Mouse (Mus musculus) ES-E14 (cell line): Measurements from ENCODE around the gene Map4. TPM values are rescaled to one million over a fixed set of nuclear protein-coding genes. Genes with fewer than 3 reads are reported as not detected.

Source experiments
- DNase-seq: peaks from one replicate; pipeline ENCODE4 v3.0.0-alpha.2; 2013; ENCODE audit warnings: low read depth, low spot score
- H3K27ac ChIP-seq: 2 replicates; pipeline ENCODE4 v1.5.1; 2012; ENCODE audit warnings: low read depth, mild to moderate bottlenecking, low read length, moderate library complexity, mixed read lengths; ENCODE audit not compliant: poor library complexity, insufficient read depth, severe bottlenecking
- H3K36me3 ChIP-seq: 2 replicates; pipeline ENCODE4 v1.6.1; 2012; ENCODE audit warnings: mild to moderate bottlenecking, low read length, moderate library complexity, mixed read lengths; ENCODE audit not compliant: control insufficient read depth, poor library complexity, insufficient read depth, severe bottlenecking
- H3K4me1 ChIP-seq, 2 experiments: fragments of 150-350 bp in 1 of 2; sonication (generic) in 1 of 2; 2 replicates each; pipeline ENCODE4 v1.6.1; 2012; ENCODE audit warnings: low read length in 2 of 2, mild to moderate bottlenecking in 1 of 2, mixed read lengths in 1 of 2; ENCODE audit not compliant: control insufficient read depth in 2 of 2, insufficient read depth in 2 of 2, poor library complexity in 1 of 2
- H3K4me3 ChIP-seq, 2 experiments: fragments of 150-350 bp in 1 of 2; sonication (generic) in 1 of 2; 2 replicates each; pipeline ENCODE4 v1.5.1; 2012; ENCODE audit warnings: low read length in 2 of 2, low read depth in 1 of 2, mild to moderate bottlenecking in 1 of 2, mixed read lengths in 1 of 2; ENCODE audit not compliant: insufficient read depth in 1 of 2, poor library complexity in 1 of 2, severe bottlenecking in 1 of 2
- H3K9ac ChIP-seq: 2 replicates; pipeline ENCODE4 v1.6.1; 2012; ENCODE audit warnings: low read depth, mild to moderate bottlenecking, low read length, mixed read lengths; ENCODE audit not compliant: poor library complexity, insufficient read depth, severe bottlenecking
- H3K9me3 ChIP-seq: fragments of 150-350 bp; sonication (generic); 2 replicates; pipeline ENCODE4 v1.6.1; 2012; ENCODE audit warnings: low read depth, mild to moderate bottlenecking, low read length; ENCODE audit not compliant: control insufficient read depth, insufficient read depth
- CHD2 ChIP-seq: IDR thresholded peaks from 2 replicates; pipeline ENCODE4 v1.6.1; 2014; ENCODE audit warnings: mild to moderate bottlenecking, low read depth, low read length, inconsistent platforms
- HCFC1 ChIP-seq: IDR thresholded peaks from 2 replicates; pipeline ENCODE4 v1.6.1; 2012; ENCODE audit warnings: low read length, inconsistent platforms, borderline replicate concordance; ENCODE audit not compliant: insufficient read depth
- MAFK ChIP-seq: IDR thresholded peaks from 2 replicates; pipeline ENCODE4 v1.6.1; 2014; ENCODE audit warnings: mild to moderate bottlenecking, low read depth, low read length, inconsistent platforms; ENCODE audit not compliant: insufficient read depth
- ZC3H11A ChIP-seq: IDR thresholded peaks from 2 replicates; pipeline ENCODE4 v1.6.1; 2012; ENCODE audit warnings: low read depth, mild to moderate bottlenecking, inconsistent platforms, low read length, borderline replicate concordance
- ZNF384 ChIP-seq: IDR thresholded peaks from 2 replicates; pipeline ENCODE4 v1.6.1; 2012; ENCODE audit warnings: low read depth, low read length, inconsistent platforms
- in situ Hi-C, 2 experiments: fragments of 600-800 bp; cut with MboI; formaldehyde crosslinking; loops; one replicate each; pipeline ENCODE4 v1.15.1; 2025; ENCODE audit warnings: low sequenced_read_pairs in 2 of 2, inconsistent platforms in 1 of 2; ENCODE audit not compliant: unreplicated experiment in 2 of 2
- total RNA-seq: library from RNA; depleted of rRNA; stranded (reverse); fragments of 300-350 nt; gene quantifications from 2 replicates; pipeline ENCODE4 v1.2.3, GENCODE M21; 2012

Map4 gene
- total RNA-seq, 1 experiment, result 61.4 TPM

- Histone ChIP-seq H3K9ac (no peak overlapping the region), H3K36me3 (no peaks in the 10 kb centered on the region), H3K4me3 (no peak overlapping the region), H3K4me1 (peaks cover 0 to 4% of the 10 kb centered on the region in 2 experiments; a peak in 1 of 4 replicates), H3K27ac (no peak overlapping the region), H3K9me3 (no peaks in the 10 kb centered on the region)
- TF ChIP-seq HCFC1, result no peak
- no peak for TF ChIP-seq ZC3H11A
- TF ChIP-seq ZNF384, result no peak
- no peak for TF ChIP-seq CHD2
- no peak for TF ChIP-seq MAFK
- DNase-seq, result no peak
- in situ Hi-C loops, result no loop called here
These were observed 2.1 kb upstream of the Map4 start for GRCm38 (mm10) chr9:109929131-109929530.

DNA sequence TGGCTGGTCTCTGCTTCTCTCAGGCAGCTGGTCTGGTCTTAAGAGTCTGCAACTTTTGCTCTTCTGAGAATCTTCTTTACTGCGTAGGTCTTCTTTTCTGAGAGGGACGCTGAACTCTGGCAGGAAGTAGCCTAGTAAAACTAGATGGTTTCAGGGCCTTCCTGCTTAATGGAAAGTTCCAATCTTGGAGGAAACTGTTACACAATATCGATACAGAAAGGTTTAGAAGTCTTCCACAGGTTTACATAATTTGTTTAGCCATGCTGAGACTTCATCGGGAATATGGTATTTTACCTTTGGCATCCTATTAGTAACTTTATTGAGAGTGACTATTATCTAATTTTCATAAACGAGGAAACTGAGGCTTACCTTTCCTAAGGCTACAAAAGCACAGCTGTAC lies 1.2 kb upstream of the Map4 start:
- in situ Hi-C loops, result no loop called here
- no peak overlapping the region for H3K4me3 ChIP-seq
- peaks cover 0 to 2% of the 10 kb centered on the region in 2 experiments; a peak in 1 of 4 replicates for H3K4me1 ChIP-seq
- no peaks in the 10 kb centered on the region for H3K36me3 ChIP-seq
- H3K9ac ChIP-seq, result no peak overlapping the region
- DNase-seq, result no peak
- TF ChIP-seq CHD2 (no peak), ZNF384 (no peak), MAFK (no peak), ZC3H11A (no peak), HCFC1 (no peak)
- no peaks in the 10 kb centered on the region for H3K9me3 ChIP-seq
- no peak overlapping the region for H3K27ac ChIP-seq

- Histone ChIP-seq H3K4me1 (peaks cover 0 to 2% of the 10 kb centered on the region in 2 experiments; a peak in 1 of 4 replicates), H3K27ac (peak overlapping the region; percentile 99; the same call in 1 of the 2 replicates), H3K9me3 (no peaks in the 10 kb centered on the region), H3K4me3 (peak overlapping the region; percentile 95 to 98), H3K36me3 (no peaks in the 10 kb centered on the region), H3K9ac (peak overlapping the region; percentile 54; the same call in 1 of the 2 replicates)
- TF ChIP-seq CHD2 (no peak), ZNF384 (no peak), HCFC1 (no peak), MAFK (no peak), ZC3H11A (no peak)
- in situ Hi-C loops, result no loop called here
- DNase-seq, result no peak
These were observed 508 bp upstream of the Map4 start for GRCm38 (mm10) chr9:109930752-109931151.

DNA sequence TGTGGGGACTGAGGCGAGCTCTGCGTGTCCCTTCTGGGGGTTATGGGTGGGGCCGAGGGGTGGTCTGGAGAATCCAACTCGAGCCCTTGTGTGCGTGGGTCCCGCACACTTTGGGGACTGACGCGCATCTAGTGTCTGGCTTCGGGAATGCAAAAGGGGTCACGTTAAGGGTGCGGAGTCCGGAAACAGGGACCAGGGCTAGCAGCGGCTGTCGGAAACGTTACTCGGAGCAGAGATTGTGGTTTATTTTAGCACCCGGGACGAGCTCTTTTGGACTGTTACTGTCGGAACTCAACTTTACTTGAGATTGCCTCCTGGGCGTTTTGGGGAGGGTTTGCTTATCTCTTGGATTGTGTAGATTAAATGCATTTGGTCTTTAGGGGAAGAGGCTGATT lies 1.1 kb downstream of the Map4 start:
- peak overlapping the region; percentile 95 to 98 for H3K4me3 ChIP-seq
- DNase-seq, result no peak
- in situ Hi-C loops, result no loop called here

More for the DNA sequence above, 1.1 kb downstream of the Map4 start:
- H3K9ac ChIP-seq, result peak overlapping the region; percentile 99
- no peaks in the 10 kb centered on the region for H3K36me3 ChIP-seq
- no peaks in the 10 kb centered on the region for H3K9me3 ChIP-seq
- peaks cover 0 to 2% of the 10 kb centered on the region in 2 experiments; a peak in 1 of 4 replicates for H3K4me1 ChIP-seq
- peak overlapping the region; percentile 99 for H3K27ac ChIP-seq
- TF ChIP-seq ZC3H11A (no peak), HCFC1 (no peak), MAFK (no peak), CHD2 (no peak), ZNF384 (no peak)
